Mouse (Mus musculus) embryo, embryonic 11 days (tissue): ENCODE results near the gene Rnf169.

Experiments
- DNase-seq: peaks from one replicate; pipeline ENCODE4 v3.0.0-alpha.2; 2015

Rnf169 gene

GRCm38 (mm10) chr7:99944520-99944919 lies 35.7 kb downstream of the Rnf169 start:
- no peak for DNase-seq

GRCm38 (mm10) chr7:99940669-99941068 lies 39.6 kb downstream of the Rnf169 start:
- no peak for DNase-seq

- DNase-seq = no peak
Measured at GRCm38 (mm10) chr7:99935758-99936157, 44.5 kb downstream of the Rnf169 start.

GRCm38 (mm10) chr7:99926916-99927714 lies 53.1 kb downstream of the Rnf169 start:
- DNase-seq = peak; percentile 74

GRCm38 (mm10) chr7:99920416-99920815 lies 59.8 kb downstream of the Rnf169 start:
- no peak for DNase-seq

- no peak for DNase-seq
Measured at GRCm38 (mm10) chr7:99919971-99920370, 60.3 kb downstream of the Rnf169 start.

GRCm38 (mm10) chr7:99919164-99919563 lies 61.1 kb downstream of the Rnf169 start:
- no peak for DNase-seq

- DNase-seq = peak; percentile 69
Measured at GRCm38 (mm10) chr7:99917320-99917844, 62.9 kb downstream of the Rnf169 start.

- peak; percentile 68 for DNase-seq
Measured at GRCm38 (mm10) chr7:99916741-99917319, 63.4 kb downstream of the Rnf169 start.

GRCm38 (mm10) chr7:99915511-99915910 lies 64.7 kb downstream of the Rnf169 start:
- DNase-seq = no peak

- DNase-seq = no peak
Measured at GRCm38 (mm10) chr7:99914316-99914715, 65.9 kb downstream of the Rnf169 start.

GRCm38 (mm10) chr7:99911038-99911437 lies 69.2 kb downstream of the Rnf169 start:
- DNase-seq = no peak

- DNase-seq = no peak
Measured at GRCm38 (mm10) chr7:99907463-99907862, 72.8 kb downstream of the Rnf169 start.

- DNase-seq = no peak
Measured at GRCm38 (mm10) chr7:99906346-99906745, 73.9 kb downstream of the Rnf169 start.

- no peak for DNase-seq
Measured at GRCm38 (mm10) chr7:99904421-99905005, 75.7 kb downstream of the Rnf169 start.

- DNase-seq = no peak
Measured at GRCm38 (mm10) chr7:99902918-99903665, 77.2 kb downstream of the Rnf169 start.

- no peak for DNase-seq
Measured at GRCm38 (mm10) chr7:99902208-99902607, 78.0 kb downstream of the Rnf169 start.

- no peak for DNase-seq
Measured at GRCm38 (mm10) chr7:99896905-99897304, 83.3 kb downstream of the Rnf169 start.

GRCm38 (mm10) chr7:99894478-99894877 lies 85.8 kb downstream of the Rnf169 start:
- no peak for DNase-seq

- DNase-seq = no peak
Measured at GRCm38 (mm10) chr7:99893967-99894366, 86.3 kb downstream of the Rnf169 start.

GRCm38 (mm10) chr7:99892351-99892750 lies 87.9 kb downstream of the Rnf169 start:
- DNase-seq = no peak

GRCm38 (mm10) chr7:99891471-99891870 lies 88.8 kb downstream of the Rnf169 start:
- DNase-seq = no peak

- no peak for DNase-seq
Measured at GRCm38 (mm10) chr7:99890168-99890755, 90.0 kb downstream of the Rnf169 start.
